Comparison of ENCODE assay signal across 13 mouse cellular contexts in genomic region chr1:132321821-132322580, GRCm38 (mm10). TPM values are rescaled to one million over a fixed set of nuclear protein-coding genes. Genes with fewer than 3 reads are reported as not detected.
DNase-seq lines count a peak whose midpoint lies in the region; ATAC-seq and TF ChIP-seq lines count a peak whose summit lies in the region.
"Had no signal": no experiment of that assay in that cellular context is flagged by ENCODE, and none has a peak within 500 bp of the region (broad histone marks: within the 10 kb centered on the region; RNA-seq: fewer than 3 reads in every experiment).

No protein-coding gene starts in this region.

- peak overlapping the region; percentile 21; the same call in 1 of the 2 replicates for H3K9ac ChIP-seq in embryonic facial prominence, embryonic 13.5 days
- peak overlapping the region; percentile 53 for H3K9ac ChIP-seq in hindbrain, embryonic 13.5 days
- H3K9ac ChIP-seq in neural tube, embryonic 12.5 days, result peak overlapping the region; percentile 33; the same call in 1 of the 2 replicates

- DNase-seq in layer of hippocampus, adult 2 months (ENCODE audit: low spot score in 2 of 2), result no peak
- DNase-seq in layer of hippocampus, postnatal 36 days, result no peak
- no peak for DNase-seq in MN1 (ENCODE audit: low spot score)
- DNase-seq in left cerebral cortex, adult 18-20 months (ENCODE audit: low spot score in 2 of 2), result no peak
- no peak for DNase-seq in cerebellum, adult 11 months
- DNase-seq: heart, postnatal 36 days; right cerebral cortex, postnatal 14 days had no signal

- H3K9me3 ChIP-seq in embryonic facial prominence, embryonic 13.5 days, result no peaks in the 10 kb centered on the region
- H3K9me3 ChIP-seq in hindbrain, embryonic 13.5 days, result no peaks in the 10 kb centered on the region
- no peaks in the 10 kb centered on the region for H3K9me3 ChIP-seq in neural tube, embryonic 12.5 days
- H3K9me3 ChIP-seq: megakaryocyte, embryonic 14.5 days had no signal

- H3K4me1 ChIP-seq in embryonic facial prominence, embryonic 13.5 days, result peaks cover 29% of the 10 kb centered on the region
- peaks cover 89% of the 10 kb centered on the region for H3K4me1 ChIP-seq in hindbrain, embryonic 13.5 days (replicated peaks)
- peaks cover 83% of the 10 kb centered on the region for H3K4me1 ChIP-seq in neural tube, embryonic 12.5 days

- 0 out of 2 replicates have a peak overlapping the region, but pooled peaks have one; percentile 1 for H3K4me2 ChIP-seq in embryonic facial prominence, embryonic 13.5 days
- peak overlapping the region; percentile 36; the same call in 1 of the 2 replicates for H3K4me2 ChIP-seq in hindbrain, embryonic 13.5 days
- H3K4me2 ChIP-seq in neural tube, embryonic 12.5 days (replicated peaks), result peak overlapping the region; percentile 38

- peaks cover 20% of the 10 kb centered on the region for H3K27me3 ChIP-seq in embryonic facial prominence, embryonic 13.5 days
- no peaks in the 10 kb centered on the region for H3K27me3 ChIP-seq in hindbrain, embryonic 13.5 days
- H3K27me3 ChIP-seq in neural tube, embryonic 12.5 days (replicated peaks), result no peaks in the 10 kb centered on the region

- no peak for ATAC-seq in embryonic facial prominence, embryonic 13.5 days (ENCODE audit: insufficient number of reproducible peaks, insufficient read depth, low FRiP score, low TSS enrichment, low read depth)
- no peak; the same call in 1 of the 2 replicates for ATAC-seq in hindbrain, embryonic 13.5 days (ENCODE audit: low FRiP score)
- ATAC-seq in neural tube, embryonic 12.5 days (ENCODE audit: low FRiP score, low read depth), result no peak

- H3K27ac ChIP-seq in layer of hippocampus, adult 2 months, result 0 out of 2 replicates have a peak overlapping the region, but pooled peaks have one; percentile 10
- 0 out of 2 replicates have a peak overlapping the region, but pooled peaks have one; percentile 13 for H3K27ac ChIP-seq in embryonic facial prominence, embryonic 13.5 days
- peak overlapping the region; percentile 92 for H3K27ac ChIP-seq in hindbrain, embryonic 13.5 days
- peak overlapping the region; percentile 89 for H3K27ac ChIP-seq in neural tube, embryonic 12.5 days

- TF ChIP-seq CTCF in layer of hippocampus, adult 2 months (conservative IDR thresholded peaks at IDR 0.05), result no peak

- WGBS in embryonic facial prominence, embryonic 13.5 days, result 60% methylated on average over 7 of the region's 7 CpGs
- 29% methylated on average over 7 of the region's 7 CpGs for WGBS in hindbrain, embryonic 13.5 days
- 26% methylated on average over 7 of the region's 7 CpGs for WGBS in neural tube, embryonic 12.5 days

- no peaks in the 10 kb centered on the region for H3K36me3 ChIP-seq in embryonic facial prominence, embryonic 13.5 days
- no peaks in the 10 kb centered on the region for H3K36me3 ChIP-seq in hindbrain, embryonic 13.5 days
- H3K36me3 ChIP-seq in neural tube, embryonic 12.5 days, result peaks cover 12% of the 10 kb centered on the region; the same call in 1 of the 2 replicates

- no peak overlapping the region for H3K4me3 ChIP-seq in layer of hippocampus, adult 2 months
- H3K4me3 ChIP-seq in embryonic facial prominence, embryonic 13.5 days, result no peak overlapping the region
- no peak overlapping the region for H3K4me3 ChIP-seq in hindbrain, embryonic 13.5 days
- no peak overlapping the region for H3K4me3 ChIP-seq in neural tube, embryonic 12.5 days
- H3K4me3 ChIP-seq: megakaryocyte, embryonic 14.5 days had no signal

RNA-seq across cellular contexts. Expression of gene Nuak2, which starts 6.1 kb away (rescaled TPM):
- 1 to 10 TPM in 1 of 2 experiments, under 1 TPM in 1; 0.76 to 1.7 TPM for total RNA-seq in layer of hippocampus, adult 2 months (2021)
- 1 to 10 TPM in 1 of 2 experiments, under 1 TPM in 1; 0.63 to 1.1 TPM for total RNA-seq in layer of hippocampus, postnatal 36 days (2021)
- 2.2 and 4.4 TPM in 2 replicates for polyA plus RNA-seq in embryonic facial prominence, embryonic 13.5 days (2015; fragmentation: Nextera tagmentation; extraction: Ambion mirVana)
- polyA plus RNA-seq in hindbrain, embryonic 13.5 days (2015; fragmentation: Nextera tagmentation; extraction: Ambion mirVana), result 17.6 and 22.5 TPM in 2 replicates
- 21.8 and 22.8 TPM in 2 replicates for polyA plus RNA-seq in neural tube, embryonic 12.5 days (2016; fragmentation: Nextera tagmentation; extraction: Ambion mirVana)
- 1 to 10 TPM; 1.3 TPM for total RNA-seq in left cerebral cortex, adult 18-20 months (2021)

RNA-seq across cellular contexts. Expression of gene Klhdc8a, which starts 23.6 kb away (rescaled TPM):
- total RNA-seq in layer of hippocampus, adult 2 months (2021), result 1 to 10 TPM; 4.0 to 4.3 TPM
- total RNA-seq in layer of hippocampus, postnatal 36 days (2021), result 1 to 10 TPM; 3.0 to 3.3 TPM
- 0.23 and 0.25 TPM in 2 replicates for polyA plus RNA-seq in embryonic facial prominence, embryonic 13.5 days (2015; fragmentation: Nextera tagmentation; extraction: Ambion mirVana)
- 5.1 and 5.4 TPM in 2 replicates for polyA plus RNA-seq in hindbrain, embryonic 13.5 days (2015; fragmentation: Nextera tagmentation; extraction: Ambion mirVana)
- 3.3 and 4.0 TPM in 2 replicates for polyA plus RNA-seq in neural tube, embryonic 12.5 days (2016; fragmentation: Nextera tagmentation; extraction: Ambion mirVana)
- 10 to 100 TPM; 11.7 to 14.5 TPM for total RNA-seq in left cerebral cortex, adult 18-20 months (2021)
- total RNA-seq: MEL had no signal
- polyA plus RNA-seq: limb, embryonic 11.5 days had no signal

Comparison
In these comparisons a context has a peak if more than half of its experiments do, and no peak if none do; other contexts are left out.
1. H3K27ac ChIP-seq: peak in every context shown above with its lines; median percentile 92 in hindbrain, embryonic 13.5 days; 89 in neural tube, embryonic 12.5 days; 13 in embryonic facial prominence, embryonic 13.5 days; 10 in layer of hippocampus, adult 2 months.